Mouse (Mus musculus) kidney, postnatal 4 days (tissue): ENCODE data around the gene Ccdc3.

ENCODE experiments used
- DNase-seq, 2 experiments: peaks; one replicate each; pipeline ENCODE4 v3.0.0; 2021; ENCODE audit warnings: mixed read lengths in 2 of 2

Ccdc3 gene

DNA sequence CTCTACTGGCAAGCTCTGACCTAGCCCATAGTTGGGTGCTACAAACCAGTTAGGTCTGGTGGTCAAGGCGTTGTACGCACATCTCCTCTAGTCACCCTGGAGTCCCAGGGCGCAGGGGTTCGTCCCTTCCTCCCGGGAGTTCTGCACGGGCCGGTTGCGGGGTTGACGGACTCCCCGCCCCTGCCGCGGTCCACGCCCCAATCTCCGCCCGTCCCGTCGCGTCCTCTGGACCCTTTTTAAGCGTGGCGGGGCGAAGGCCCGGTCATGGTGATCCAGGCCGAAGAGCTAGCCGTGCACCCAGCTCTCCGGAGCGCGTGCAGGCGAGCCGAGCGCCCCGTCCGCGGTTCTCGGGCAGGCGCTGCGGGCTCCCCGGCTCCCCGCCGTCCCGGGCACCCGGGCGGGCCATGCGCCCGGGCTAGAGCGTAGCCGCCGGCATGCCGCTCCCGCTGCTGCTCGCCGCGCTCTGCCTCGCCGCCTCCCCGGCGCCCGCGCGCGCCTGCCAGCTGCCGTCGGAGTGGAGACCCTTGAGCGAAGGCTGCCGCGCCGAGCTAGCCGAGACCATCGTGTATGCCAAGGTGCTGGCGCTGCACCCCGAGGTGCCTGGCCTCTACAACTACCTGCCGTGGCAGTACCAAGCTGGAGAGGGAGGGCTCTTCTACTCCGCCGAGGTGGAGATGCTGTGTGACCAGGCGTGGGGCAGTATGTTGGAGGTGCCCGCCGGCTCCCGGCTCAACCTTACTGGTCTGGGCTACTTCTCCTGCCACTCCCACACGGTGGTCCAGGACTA is at the start of gene Ccdc3:
Ccdc3 (plus strand) TSS at position 277 of the 787 bp plus-strand sequence.
- DNase-seq: peak; percentile 70 to 76

DNA sequence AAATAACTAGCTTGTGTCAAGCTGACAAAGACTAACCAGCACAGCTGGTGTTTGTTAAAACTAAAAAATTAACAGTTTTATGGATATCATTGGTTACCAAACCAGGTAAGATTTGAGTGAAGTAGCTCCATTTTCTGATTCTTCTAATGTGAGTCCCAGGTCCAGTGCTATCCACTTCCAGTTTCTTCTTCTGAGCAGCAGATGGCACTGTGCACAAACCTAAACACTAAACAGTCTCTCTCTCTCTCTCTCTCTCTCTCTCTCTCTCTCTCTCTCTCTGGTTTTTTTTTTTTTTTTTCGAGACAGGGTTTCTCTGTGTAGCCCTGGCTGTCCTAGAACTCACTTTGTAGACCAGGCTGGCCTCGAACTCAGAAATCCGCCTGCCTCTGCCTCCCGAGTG is 47.2 kb upstream of the Ccdc3 start:
- DNase-seq: peak; percentile 20 to 47

GRCm38 (mm10) chr2:5094876-5095275 is 42.7 kb upstream of the Ccdc3 start:
- DNase-seq: no peak

GRCm38 (mm10) chr2:5095316-5095715 is 42.3 kb upstream of the Ccdc3 start:
- DNase-seq: no peak

- peak; percentile 28 to 45 for DNase-seq
Measured at GRCm38 (mm10) chr2:5097786-5098445, 39.7 kb upstream of the Ccdc3 start.

DNA sequence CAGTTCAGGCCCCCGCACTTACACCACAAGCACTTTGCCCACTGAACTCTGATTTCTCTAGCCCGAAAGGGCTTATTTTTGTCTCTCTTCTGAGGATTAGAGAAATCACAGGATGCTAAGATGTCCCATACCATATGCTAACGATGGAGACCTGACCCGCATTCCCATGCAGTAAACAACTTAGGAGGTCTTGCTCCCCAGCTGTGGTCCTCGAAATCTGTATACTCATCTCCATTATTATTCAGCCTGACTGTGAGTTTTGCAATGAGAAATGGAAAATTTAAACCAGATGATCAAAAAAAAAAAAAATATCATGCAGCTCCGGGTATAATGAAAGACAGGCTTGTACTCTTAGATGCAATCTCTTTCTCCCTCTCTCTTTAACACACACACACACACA is 38.4 kb upstream of the Ccdc3 start:
- no peak for DNase-seq

GRCm38 (mm10) chr2:5101743-5102245 is 35.8 kb upstream of the Ccdc3 start:
- no peak for DNase-seq

DNA sequence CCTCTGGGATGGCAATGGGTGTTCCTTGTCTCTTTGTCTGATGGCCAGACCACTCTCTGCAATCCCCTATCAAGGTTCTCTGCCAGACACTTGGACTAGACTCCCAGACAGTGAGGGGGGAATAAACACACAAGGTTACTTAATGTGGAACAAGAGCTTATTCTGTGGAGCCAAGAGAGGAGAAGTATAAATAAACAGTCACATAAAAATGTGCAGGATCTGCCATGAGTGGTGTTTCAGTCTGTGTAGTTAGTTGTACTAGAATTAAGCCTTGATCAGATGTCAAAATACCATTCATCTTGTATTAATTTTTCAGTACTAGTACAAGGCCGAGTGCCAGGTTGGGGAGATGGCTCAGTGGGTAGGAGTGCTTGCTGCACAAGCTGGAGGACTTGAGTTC is 34.7 kb upstream of the Ccdc3 start:
- no peak for DNase-seq

DNA sequence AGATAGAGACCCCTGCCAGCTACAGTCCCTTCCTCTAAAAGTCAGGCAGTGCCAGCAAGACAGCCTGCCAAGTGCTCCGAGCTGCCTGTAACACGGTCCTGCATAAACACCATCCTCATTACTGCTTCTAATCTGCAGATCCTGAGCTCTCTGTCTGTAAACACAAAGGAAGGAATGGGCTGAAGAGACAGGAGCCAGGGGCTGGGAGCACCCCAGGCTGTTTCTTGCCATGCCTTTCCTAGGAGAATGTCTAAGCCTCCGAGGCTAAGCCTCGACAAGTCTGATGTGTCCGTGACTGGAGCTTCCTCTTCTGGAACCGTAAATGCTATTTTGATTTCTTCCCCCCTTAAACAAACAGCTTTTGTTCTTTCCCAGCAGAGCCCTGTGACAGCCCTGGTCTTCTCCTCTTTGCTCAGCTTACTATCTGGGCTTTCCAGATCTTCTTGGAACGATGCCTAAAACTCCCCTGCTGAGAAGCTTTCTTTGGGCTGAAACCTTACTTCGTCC is 24.7 kb upstream of the Ccdc3 start:
- DNase-seq: no peak

DNA sequence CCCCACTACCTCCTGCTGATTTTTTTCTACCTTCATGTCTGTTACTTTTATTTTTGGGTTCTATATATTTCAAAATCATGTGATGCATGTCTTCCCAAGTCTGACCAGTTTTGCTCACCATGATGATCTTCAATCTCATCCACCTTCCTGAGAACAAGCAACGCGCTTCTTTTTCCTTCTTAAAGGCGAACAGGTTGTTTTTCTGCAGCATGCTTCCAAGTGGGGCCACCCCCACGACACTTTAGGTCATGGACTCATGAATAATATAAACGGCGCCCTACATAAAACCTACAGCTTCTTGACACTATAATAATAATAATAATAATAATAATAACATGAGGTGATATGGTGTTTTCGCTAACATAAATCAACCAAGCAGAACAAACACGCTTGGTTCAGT is 23.2 kb upstream of the Ccdc3 start:
- DNase-seq: no peak

DNA sequence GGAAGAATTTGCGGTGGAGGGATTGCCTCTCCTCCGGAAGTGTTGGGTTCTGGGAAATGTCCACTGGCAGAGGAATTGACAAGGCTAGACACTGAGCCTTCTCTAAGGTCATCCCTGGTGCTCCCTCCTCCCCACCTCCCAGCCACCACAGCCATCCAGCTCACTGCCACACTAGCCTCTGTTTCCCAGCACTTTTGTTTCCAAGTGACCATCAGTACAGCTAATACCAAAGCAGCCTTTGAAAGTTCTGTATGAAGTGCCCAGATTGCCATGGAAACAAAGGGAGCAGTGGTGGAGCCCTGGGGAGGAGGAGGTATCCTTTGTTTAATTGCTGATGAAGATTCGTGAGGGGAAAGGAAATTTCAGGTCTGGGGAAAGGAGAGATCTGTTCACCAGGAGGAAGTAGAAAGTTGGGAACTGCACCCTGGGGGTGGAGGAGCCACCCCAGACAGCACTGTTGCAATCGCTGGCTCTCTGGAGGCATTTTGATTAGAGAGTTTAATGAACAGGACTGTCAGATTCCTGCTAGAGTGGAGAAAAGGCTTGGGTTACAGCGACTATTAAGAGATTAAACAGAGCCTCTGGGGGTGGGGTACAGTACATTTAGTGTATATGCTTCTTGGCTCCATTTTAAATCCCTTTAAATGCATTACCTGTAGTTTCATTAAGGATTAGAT is 20.6 kb upstream of the Ccdc3 start:
- DNase-seq: no peak

- DNase-seq: peak; percentile 32 to 48
Measured at GRCm38 (mm10) chr2:5125506-5125905, 12.1 kb upstream of the Ccdc3 start.

- DNase-seq: no peak
Measured at GRCm38 (mm10) chr2:5127369-5127768, 10.2 kb upstream of the Ccdc3 start.

- DNase-seq: peak; percentile 52 to 64
Measured at GRCm38 (mm10) chr2:5129099-5129498, 8.5 kb upstream of the Ccdc3 start.

GRCm38 (mm10) chr2:5132046-5132445 is 5.5 kb upstream of the Ccdc3 start:
- DNase-seq: no peak

DNA sequence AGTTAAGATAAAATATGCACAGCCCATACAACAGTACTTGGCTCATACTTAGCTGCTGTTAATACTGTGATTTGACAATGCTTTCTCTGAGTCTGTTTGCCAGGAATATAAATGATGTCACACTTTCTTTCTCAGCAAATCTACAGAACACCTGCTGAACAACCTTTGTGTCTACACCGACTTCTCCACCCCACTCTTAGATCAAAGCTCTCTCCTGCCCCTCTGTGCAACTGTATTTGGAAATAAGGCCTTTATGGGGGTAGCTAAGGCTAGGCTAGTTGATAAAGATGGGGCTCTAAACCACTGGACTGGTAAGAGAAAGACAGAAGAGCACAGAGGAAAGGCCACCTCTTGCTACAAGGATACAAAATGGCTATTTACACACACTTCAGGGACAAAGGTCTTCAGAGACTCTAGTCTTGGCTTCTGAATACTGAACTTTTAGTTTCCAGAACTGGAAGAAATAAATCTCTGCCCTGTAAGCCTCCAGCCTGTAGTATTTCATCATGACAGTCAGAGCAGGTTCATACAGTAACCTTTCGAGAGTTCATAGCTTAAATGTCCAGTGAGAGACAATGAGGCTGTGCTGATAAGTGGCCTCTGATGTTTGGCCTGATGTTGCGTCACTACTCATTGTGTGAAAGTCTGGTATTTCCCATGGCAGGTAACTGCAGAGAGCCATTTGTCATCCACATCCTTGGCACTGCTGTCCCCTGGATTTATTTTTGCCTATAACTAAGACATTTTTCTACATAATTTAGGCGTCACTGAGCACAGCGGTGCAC is 2.4 kb upstream of the Ccdc3 start:
- peak in 1 of 2 experiments; percentile 28 for DNase-seq

GRCm38 (mm10) chr2:5139961-5140360 is 2.4 kb downstream of the Ccdc3 start:
- no peak for DNase-seq

DNA sequence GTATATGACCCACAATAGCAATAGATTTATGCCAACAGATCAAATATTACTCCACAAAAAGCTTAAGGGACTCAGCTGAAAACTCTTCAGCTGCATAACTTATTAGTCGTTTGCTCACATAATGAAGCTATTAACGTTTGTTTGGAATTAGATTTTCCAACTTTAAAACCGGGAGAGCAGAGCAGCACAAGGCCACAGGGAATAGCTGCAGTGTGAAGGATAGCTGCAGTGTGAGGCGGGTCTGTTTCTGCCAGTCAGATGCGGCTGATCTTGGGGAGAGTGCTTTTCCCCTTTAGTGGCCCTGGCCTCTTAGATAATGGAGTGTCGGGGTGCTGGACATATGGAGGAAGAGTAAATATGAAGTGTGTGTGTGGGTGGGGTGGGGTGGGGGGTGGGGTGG is 6.9 kb downstream of the Ccdc3 start:
- no peak for DNase-seq

DNA sequence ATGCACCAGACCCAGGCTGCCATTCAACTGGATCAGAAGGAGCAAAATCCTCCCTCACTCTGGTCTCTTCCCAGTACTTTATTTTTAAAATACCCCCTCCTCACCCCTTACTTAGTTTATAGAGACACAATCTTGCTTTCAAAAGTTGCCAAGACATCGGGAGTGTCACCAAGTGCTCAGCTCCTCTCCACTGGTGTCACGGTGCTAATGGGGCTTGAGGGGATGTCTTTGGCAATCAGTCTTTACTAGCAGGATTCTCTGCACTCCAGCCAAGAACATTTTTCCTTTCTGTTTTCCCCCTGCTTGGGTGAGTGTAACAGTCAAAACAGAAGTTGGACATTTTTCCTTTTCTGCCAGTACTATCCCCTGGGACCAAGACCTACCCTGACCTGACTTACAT is 10.3 kb downstream of the Ccdc3 start:
- no peak for DNase-seq

DNA sequence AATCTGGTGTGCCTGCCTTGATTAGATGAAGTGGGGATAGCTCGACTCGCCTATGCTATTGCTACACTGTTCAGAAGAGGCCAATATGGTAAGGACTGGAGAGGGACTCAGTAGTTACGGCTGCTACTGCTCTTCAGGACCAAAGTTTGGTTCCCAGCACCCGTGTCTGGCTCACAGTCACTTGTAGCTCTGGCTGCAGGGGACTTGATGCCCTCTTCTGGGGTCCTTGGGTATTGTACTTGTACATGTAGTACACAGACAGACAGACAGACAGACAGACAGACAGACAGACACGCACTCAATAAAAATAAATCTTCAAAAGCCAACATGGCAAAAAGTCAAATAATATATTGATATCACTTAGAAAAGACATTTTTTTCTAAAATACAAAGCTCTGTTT is 17.1 kb downstream of the Ccdc3 start:
- no peak for DNase-seq

GRCm38 (mm10) chr2:5160236-5160848 is 22.8 kb downstream of the Ccdc3 start:
- peak in 1 of 2 experiments; percentile 28 for DNase-seq
